Mouse (Mus musculus) natural killer cell, adult 2 months (primary cell): Measurements from ENCODE around the gene Gpr85.
"Not testable (repeated sequence)": the region's sequence is repeated elsewhere in the genome, so short reads cannot be mapped to it uniquely, and the experiment has no call there.

ENCODE experiments used
- DNase-seq, 2 experiments: peaks; one replicate each; pipeline ENCODE4 v3.0.0; 2022; ENCODE audit warnings: low spot score in 2 of 2

Gpr85 gene

DNA sequence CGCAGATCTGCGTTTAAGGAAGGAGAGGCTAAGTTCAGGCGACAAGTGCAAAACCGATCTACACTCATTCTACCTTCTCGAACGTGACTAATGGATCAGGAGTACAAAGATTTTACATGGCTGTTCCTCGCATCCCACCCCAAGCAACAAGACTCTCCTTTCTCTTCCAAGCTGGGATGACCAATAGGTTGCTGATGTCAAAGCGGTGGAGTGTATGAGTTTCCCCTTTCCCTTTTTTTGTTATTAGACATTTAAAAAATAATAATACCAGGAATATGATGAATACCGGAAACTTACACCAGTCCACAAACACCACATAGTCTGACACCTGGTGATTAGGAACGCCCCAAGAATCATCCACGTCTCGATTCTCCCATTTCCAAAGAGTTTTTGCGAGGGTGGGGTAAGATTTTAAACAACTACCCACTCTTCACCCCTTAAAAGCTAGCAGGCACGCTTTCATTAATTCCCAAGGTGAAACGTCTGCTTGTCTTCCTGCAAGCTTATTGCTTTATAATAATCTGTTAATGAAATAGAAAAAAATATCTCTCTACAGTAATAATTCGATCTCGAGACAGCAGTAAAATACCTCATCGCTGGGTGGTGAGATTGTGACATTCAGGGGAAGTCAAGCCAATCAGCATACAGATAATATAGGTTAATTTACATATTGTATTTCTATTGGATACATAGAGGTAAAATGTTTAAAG, at the start of gene Gpr85:
TSS of gene Gpr85 (minus strand) at position 598 of the 710 bp plus-strand sequence.
- no peak for DNase-seq

GRCm38 (mm10) chr6:13884877-13885592, 45.3 kb upstream of the Gpr85 start:
- no peak for DNase-seq

DNA sequence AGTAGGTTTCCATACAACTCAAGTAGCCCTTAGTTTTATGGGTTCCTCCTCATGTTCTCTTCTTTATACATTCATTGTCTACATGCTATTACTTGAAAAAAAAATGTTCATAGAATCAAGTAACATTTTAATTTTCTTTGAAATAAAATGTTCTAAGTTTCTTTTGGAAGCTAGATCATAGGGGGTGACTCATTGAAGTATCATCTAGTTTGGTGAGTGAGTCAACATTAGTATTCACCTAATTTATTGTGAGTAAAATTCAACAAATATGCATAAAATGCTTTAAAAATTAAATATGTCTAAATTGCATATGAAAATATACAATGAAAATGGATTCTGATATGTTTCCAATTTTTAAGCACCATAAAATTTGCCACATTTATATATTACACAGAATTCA, 43.2 kb upstream of the Gpr85 start:
- no peak for DNase-seq

- DNase-seq, result no peak
These were observed 34.2 kb upstream of the Gpr85 start for GRCm38 (mm10) chr6:13873959-13874358.

DNA sequence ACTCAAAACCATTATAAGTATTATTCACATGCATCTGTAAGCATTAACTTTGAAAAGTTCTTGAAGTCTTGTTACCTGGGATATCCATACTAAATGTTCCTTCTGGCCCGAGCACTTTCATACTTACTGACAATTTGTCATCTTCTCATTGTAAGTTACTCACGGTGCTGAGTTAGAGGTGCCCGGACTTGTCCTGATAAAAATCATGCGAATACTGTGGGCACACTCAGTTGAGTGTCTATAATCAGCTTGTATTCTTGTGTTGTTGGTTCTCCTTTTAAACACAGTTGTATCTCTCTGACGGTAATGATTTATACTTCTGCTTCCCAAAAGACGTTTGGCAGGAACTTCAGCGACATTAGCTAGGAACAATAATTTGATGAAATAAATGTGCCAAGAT, 32.3 kb upstream of the Gpr85 start:
- DNase-seq, result no peak

GRCm38 (mm10) chr6:13871625-13871958, 31.9 kb upstream of the Gpr85 start:
- DNase-seq, result no peak

DNA sequence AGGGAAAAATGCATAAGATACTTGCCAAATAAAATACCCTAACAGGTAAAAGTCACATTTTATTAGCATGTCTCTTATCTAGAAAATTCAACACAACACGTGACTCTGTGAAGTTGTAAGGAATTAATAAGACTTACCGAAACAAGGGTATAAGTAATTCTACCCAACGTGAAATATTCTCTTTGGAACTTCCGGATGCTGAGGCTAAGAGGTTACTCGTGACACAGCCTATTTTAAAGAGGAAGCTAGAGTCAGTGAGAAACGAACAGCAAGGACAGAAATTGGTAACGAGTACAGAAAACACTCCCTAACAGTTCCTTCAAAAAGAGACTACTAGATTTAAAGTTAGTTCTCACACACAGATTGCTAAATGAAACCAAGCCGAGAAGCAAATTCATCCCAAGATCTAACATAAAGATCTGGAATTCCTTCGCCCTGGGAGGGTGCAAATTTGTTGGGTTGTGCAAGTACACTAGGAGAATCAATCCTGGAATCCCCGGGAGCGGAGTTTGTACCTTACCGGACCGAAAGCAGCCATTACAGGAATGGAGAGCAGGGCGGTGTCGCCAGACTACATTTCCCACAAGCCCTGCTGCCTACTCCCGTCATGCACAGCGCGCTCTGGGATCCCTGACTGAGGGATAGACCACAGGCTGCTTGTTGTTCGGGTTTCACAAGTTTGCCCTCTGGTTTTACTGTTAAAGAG, 31.3 kb upstream of the Gpr85 start, which contains the start of gene 2610001J05Rik:
TSS of gene 2610001J05Rik (minus strand) at position 600 of the 706 bp plus-strand sequence.
- DNase-seq, result peak; percentile 81 to 83

DNA sequence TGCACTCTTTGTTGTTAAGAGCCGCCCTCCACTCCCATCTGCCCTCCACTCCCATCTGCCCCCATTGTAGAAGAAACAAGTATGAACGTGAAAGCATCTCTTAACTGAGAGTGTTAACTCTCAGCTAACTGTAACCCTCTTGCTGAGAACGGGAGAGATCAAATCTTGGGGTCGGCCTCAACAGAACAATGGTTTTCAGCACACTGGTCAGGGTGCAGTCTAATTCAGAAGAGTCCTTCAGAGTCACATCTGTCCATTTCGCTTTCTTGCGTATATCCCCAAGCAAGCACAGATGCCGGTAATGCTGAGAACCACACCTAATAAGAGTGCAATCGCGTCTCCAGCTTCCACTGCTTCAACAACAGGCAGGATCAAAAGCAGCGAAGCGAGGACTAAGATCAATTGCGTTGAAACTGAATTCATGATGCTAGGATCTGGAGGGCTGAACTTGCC, 30.6 kb upstream of the Gpr85 start:
- DNase-seq, result no peak

GRCm38 (mm10) chr6:13860596-13860995, 20.9 kb upstream of the Gpr85 start:
- DNase-seq, result no peak

GRCm38 (mm10) chr6:13859877-13860585, 20.3 kb upstream of the Gpr85 start:
- no peak for DNase-seq

DNA sequence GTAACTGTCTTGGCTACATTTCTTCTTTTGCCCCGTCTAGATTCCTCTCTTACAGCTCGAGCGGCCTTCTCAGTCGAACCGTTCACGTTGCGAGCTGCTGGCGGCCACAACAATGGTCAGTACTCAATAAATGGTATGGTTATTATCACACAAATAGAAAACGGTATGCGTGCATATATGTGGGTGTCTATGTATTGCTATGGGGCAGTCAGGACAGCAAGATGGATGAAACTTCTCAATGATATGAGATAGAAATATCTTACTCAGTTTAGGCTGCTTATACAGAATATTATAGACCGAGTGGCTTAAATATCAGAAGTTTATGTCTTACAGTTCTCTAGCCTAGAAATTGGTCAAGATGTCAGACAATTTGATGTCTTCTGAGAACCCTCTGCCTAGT, 14.5 kb upstream of the Gpr85 start:
- no peak for DNase-seq

- no peak for DNase-seq
These were observed 13.5 kb upstream of the Gpr85 start for GRCm38 (mm10) chr6:13853244-13853643.

- DNase-seq, result not testable (repeated sequence)
These were observed 6.3 kb upstream of the Gpr85 start for GRCm38 (mm10) chr6:13846031-13846430.

DNA sequence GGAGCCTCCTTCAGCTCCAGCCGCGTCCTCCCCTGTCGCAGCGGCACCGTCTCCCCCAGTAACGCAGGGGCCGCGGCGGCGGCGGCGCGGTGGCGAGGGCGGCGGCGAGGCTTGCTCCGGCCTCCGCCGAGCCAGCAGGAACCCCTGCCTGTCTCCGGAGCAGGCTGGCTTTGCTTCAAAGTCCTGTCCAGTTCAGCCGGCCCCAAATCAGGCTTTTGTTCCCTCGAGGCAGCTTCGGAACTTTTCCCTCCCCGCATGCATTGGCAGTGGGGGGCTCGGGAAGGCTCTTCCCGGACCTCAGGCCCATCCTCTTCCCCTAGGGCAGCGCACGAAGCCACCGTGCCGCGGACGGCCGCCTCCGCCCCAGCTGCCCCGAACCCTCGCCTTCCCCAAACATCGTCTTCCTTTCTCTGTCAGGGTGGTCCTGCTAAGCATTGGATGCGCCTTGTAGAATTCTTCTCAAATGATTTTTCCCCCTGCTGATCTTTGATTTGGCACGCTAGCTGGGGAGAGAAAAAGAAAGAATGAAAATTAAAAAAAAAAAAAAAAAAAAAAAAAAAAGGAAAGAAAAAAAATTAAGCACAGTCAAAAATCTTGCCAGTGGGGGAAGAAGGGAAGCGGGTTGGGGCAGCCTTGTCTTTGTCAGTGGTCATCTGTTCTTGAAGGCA, 931 bp downstream of the Gpr85 start:
- DNase-seq, result peak; percentile 5 to 25

DNA sequence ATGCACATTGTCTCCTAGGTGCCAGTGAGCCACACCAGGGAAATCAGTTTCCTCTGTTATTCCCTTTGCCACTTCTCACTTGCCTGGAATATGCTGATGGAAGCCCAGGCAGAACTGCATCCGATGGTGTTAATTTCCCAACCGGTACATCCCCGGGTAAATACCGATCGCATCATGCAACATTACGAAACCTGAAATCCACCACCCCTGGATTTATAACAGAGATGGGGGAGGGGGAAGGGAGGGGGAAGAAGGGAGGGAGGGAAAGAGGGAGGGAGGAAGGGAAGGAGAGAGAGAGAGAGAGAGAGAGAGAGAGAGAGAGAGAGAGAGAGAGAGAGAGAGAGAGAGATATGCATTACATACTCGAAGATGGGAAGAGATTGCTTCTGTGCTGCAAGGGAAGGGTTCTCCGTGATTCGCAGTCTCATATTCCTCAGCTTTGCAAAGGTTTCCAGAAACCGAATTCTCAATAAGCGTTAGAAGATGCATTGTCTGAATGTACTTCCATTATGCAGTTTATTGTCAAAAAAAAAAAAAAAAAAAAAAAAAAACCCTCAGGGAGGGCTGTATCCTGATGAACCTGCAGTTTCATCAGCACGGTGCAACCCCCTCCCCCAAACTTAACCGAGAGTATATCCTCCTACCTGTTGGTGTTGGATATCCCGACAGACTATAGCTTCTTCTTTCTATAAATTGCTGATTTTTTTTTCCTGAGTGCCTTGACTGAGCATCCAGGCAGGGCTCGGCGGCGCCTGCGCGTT, 1.6 kb downstream of the Gpr85 start:
- no peak for DNase-seq

DNA sequence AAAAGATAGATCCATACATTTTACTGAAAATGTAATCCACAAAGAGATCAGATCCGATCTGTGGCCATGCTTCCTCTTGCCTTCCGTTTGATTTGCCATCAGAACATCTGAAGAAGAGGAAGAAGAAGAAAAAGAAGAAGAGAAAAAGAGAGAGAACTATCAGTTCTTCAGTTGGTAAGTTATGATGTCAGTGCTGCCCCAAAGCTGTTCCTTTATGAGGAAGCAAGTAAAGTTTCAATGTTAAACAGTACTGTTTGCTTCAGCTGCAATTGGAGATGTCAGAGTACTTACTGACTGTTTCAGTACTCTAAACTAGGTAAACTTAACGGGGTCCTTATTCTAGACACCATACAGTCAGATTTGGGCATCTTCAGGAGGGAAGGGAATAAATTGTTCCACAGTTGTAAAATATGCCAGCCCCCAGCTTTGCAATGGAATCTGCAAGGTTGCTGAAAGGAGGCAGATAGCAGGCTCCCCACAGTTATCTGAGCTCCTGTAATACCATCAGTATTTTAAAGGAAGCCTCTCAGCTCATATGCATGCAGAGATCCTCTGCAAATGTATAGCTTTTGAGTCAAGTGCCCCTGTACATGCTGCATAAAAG, 2.7 kb downstream of the Gpr85 start:
- DNase-seq, result no peak

DNA sequence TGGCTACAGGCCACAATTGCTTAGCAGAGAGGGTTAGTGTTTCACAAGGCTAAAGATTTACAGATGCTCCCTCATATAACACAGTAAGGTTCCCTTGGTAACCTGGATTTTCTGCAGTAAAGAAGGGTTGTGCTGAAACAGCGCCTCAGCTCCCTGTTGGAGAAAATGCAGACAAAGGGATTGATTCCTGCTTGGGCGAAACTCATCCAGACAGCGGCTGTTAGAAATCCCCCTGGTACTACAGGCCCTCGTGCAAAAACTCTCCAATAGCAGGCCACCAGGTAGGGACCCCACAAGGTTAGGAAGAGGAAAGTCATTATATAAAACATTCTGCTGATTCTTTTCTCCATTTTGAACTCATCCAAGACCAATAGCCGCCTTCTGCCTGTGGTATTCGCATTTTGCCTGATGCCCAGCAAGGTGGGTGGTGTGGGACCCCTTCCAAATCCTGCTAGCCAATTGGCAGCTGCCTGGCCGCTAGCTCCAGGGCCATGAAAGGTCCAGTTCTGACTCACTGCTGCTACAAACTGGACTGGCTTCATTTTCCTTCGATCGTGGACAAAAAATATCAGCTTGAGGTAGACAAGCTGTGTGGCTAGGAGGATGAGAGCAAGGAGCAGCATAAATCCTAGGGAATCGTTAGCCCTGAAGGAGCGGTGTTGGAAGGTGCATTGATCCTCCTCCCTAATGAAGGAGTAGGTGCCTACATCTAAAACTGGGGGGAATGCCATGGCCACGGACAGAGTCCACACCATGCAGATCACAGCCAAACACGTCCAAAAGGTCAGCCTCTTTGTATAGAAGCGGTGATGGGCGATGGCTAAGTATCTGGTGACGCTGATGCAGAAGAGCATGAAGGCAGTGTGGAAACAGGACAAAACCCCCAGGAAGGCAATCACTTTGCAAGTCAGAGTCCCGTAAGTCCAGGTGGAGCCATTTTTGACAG, 3.7 kb downstream of the Gpr85 start:
- DNase-seq, result no peak

DNA sequence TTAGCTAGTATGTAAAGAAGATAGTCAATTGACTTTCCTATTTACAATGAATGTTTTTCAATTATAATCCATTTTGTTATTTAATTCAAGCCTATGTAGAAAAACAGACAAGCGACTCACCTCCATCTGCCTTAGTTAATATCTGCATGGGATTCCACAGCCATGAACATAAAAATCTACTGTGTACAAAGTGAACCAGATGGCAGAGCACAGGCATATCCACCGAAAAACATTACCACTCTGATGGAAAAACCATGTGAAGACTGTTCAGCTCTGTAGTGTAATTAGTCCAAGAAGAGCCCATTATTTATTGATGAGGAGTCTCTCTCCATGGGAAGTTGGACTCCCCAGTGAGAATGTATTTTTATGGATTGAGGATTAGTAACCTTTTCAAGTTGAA, 7.0 kb downstream of the Gpr85 start:
- DNase-seq, result no peak

GRCm38 (mm10) chr6:13828877-13829276, 10.9 kb downstream of the Gpr85 start:
- no peak for DNase-seq
